Mouse (Mus musculus) MEL (cell line): ENCODE results near the gene Rpl7l1.

Experiments
- CTCF ChIP-seq, 3 experiments: IDR thresholded peaks in 2 of 3; conservative IDR thresholded peaks in 1 of 3; 2 replicates each; pipeline ENCODE4 v1.5.1; 2011 to 2012; ENCODE audit warnings: low read length in 3 of 3, low read depth in 2 of 3, mild to moderate bottlenecking in 2 of 3, improper control_type of control experiment in 1 of 3, inconsistent platforms in 1 of 3, mixed read lengths in 1 of 3, moderate library complexity in 1 of 3; ENCODE audit not compliant: control insufficient read depth in 1 of 3, insufficient read depth in 1 of 3, poor library complexity in 1 of 3, severe bottlenecking in 1 of 3
- SIN3A ChIP-seq: IDR thresholded peaks from 2 replicates; pipeline ENCODE4 v1.6.1; 2012; ENCODE audit warnings: low read length, improper control_type of control experiment, inconsistent platforms

DNA sequence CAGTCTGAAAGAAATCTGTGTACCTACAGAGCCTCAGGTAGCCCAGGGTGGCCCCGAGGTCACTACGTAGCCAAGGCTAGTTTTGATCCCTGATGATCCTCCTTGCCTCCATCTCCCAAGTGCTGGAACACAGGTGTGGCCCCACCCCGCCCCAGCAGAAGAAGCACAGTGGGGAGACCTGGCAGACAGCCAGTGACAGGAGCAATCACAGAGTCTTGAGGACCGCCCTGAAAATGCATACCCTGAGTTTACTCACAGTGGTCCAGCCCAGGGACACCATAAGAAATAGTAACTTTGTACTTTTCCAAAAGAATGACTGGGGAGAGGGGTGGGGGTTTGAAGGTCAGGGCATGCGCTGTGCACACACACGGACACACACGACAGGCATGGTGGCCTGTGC lies 38.2 kb upstream of the Rpl7l1 start:
- TF ChIP-seq SIN3A (no peak), CTCF (IDR thresholded peaks at IDR 0.05 in 2 of 3, conservative IDR thresholded peaks at IDR 0.05 in 1 of 3; ENCODE audit: control insufficient read depth in 1 of 3, insufficient read depth in 1 of 3, low read depth in 2 of 3, low read length in 3 of 3, poor library complexity in 1 of 3, severe bottlenecking in 1 of 3) (no peak)
